Mouse (Mus musculus): Measurements from ENCODE around the gene Gm49425. TPM values are rescaled to one million over a fixed set of nuclear protein-coding genes. Genes with fewer than 3 reads are reported as not detected.
A peak's percentile ranks its signal among the peaks of the same experiment; 100 is the strongest.

Gene Gm49425
- total RNA-seq, 4 experiments from 2014 or later = not detected

DNA sequence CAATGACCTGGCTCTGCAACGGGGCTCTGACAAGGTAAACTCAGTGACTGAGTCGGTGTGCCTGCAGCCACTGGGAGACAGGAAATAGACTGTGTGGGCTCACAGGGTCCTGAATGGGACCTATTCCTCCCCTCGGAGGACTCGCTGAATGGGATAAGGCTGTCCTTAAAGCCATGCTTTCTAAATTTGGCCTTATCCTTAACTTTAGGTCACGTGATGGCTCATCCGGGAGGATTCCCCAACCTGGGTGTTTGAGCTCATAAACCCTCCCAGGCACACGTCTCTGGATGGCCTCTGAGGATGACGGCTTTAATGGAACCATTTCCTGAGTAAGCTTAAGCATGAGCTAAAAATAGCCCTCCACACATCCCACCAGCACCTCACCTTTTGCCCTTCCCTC, 24.3 kb downstream of the Gm49425 start:
- DNase-seq (ENCODE audit: low spot score in 2 of 2) = no peak

DNA sequence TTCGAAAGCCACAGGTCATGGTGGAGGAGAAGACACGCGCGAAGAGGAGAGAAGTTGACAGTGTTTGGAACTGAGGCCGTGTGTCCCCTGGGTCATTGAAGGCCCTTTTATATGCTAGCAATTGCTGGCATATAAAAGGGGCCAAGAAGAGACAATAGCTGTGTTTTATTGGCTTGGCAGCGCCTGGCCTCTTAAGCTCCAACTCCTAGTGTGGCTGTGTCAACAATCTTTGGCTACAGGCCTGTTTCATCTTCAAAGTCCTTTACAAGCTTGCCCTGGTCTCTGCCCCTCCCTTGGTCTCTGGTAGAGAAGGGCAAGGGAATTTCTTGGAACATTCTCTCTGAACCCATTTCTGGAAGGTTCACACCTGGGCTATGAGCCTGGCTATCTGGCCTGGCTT, 25.6 kb downstream of the Gm49425 start, which contains the start of gene Krt83:
Gene Krt83 (minus strand): TSS at position 82 of the 400 bp plus-strand sequence.
- no peak for DNase-seq (ENCODE audit: low spot score in 2 of 2)

DNA sequence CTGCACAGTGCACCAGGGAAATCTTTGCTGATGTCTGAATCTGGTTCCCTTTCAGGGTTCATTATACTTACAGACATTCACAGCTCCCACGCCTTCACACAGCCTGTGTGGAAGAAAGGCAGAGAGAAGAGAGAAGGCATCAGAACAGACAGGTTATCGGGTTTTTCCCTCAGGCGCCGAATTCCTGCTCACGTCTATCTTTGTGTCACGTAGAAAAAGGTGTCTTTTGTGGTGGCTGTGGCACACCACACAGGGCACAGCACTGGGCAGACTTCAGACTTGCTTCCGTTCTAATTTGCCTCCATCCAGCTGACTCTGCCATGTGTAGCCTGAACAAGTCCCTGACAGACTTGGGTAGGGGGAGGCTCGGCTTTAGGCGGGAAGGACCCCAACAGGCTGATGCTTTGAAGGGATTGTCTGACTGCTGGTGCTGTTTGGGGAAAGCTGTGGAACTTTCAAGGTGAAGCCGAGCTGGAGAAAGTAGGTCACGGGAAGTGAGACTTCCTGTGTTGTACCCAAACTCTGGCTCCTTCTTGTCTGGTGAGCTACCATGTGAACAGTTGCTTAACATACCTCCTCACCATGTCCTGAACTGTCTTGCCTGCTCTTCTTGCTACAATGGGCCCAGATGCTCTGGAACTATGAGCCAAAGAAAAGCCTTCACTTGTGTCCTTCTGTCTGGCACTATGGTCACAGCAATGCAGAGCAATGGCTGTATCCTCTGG, 31.0 kb downstream of the Gm49425 start:
- DNase-seq (ENCODE audit: low spot score in 2 of 2) = no peak

DNA sequence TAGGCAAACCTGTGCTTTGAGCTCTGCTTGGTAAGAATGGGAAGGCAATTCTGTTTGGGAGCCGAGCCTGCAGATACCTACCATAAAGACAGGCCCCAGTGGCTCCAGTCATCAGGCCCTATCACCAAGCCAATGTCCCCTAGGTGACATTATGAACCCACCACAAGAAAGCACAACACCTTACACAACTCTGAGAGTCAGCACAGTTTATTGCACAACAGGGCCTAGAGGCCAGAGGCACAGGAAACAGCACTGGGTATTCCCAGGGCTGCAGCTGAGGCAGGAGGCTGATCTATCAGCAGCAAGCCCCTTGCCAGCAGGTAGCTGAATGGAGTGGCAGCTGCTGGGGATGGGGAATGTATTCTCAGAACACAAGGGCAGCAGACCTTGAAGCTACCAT, 32.1 kb downstream of the Gm49425 start:
- DNase-seq (ENCODE audit: low spot score in 2 of 2) = no peak

DNA sequence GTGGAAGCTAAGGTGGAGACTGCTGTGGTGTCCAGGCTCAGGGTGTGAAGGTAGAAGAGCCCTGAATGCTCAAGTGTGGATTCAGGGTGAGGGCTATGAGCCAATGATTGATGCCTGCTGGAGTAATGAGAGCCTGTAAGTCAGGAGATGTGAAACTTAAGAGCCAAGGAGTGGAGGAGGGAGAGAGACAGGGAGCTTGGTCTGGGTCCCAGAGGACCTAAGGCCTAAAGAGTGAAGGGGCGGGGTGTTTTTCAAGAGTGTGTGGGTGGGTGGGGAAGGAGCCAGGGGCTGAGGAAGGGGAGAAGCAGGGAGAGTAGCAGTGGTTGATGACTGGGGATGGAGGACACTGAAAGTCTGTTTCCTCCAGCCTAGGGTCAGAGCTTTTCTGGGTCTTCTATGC, 33.4 kb downstream of the Gm49425 start:
- no peak for DNase-seq (ENCODE audit: low spot score in 2 of 2)

DNA sequence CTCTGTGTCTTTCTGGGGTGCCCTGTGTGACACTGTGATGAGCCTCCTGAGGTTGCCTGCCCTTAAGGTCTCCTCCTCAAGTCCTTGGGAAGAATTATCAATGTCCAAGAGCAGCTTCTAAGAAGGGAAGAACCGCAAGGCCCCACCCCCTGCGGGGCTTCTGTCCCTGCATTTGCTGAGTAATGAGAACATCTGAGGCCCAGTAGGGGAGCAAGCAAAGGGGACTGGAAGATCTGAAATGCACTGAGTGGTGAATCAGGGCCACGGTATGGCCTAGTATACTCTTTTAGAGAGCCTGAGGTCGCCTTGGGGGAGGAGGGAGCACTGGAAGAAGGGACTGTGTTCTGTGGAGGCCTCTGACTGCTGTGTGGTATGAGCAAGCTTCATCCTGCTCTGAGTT, 35.0 kb downstream of the Gm49425 start:
- no peak for DNase-seq (ENCODE audit: low spot score in 2 of 2)

DNA sequence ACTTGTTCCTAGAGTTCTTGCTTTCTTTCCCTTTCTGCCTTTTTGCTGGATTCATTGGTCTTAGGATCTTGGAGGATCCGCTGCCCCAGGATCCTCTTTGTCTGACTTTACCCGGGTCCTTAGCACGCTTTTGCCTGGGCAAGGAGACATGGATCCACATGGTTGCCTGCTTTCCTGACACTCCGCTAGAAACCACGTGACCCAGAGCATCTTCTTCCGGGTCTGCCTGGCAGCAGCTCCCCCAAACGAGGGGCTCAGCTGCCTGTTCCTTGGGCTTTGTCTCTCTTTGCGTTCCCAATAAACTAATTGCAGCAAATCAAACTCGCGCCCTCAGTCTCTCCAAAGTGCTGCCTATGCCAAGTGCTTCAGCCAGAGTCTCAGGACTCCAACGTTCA, 37.4 kb downstream of the Gm49425 start:
- DNase-seq (ENCODE audit: low spot score in 2 of 2) = no peak

DNA sequence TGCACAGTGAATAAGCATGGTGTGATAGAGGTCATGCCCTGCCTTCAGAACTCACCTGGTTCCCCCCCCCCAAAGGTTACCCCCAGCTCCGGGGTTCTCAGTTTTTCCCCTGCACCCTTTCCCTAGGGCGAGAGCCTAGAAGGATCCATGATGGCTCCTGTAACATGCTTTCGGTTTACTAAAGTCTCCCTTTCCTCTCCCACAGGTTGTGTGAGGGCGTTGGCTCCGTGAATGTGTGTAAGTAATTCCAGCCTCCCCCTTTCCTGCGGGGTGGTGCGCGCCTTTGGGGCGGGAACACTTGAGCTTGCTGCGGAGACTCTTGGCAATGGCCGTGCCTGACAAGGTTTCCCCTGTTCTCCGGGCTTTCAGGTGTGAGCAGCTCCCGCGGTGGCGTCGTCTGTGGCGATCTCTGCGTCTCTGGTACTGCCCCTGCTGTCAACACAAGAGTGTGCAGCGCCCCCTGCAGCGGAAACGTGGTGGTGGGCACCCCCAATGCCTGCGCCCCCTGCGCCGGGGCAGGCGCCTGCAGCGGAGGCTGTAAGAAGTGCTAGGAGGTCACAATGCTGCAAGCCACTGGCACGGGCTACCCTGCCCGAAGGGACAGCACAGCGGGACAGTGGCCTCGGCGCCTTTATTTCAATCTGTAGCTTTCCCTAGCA, 37.9 kb downstream of the Gm49425 start:
- DNase-seq (ENCODE audit: low spot score in 2 of 2) = peak in 1 of 2 experiments; percentile 33

DNA sequence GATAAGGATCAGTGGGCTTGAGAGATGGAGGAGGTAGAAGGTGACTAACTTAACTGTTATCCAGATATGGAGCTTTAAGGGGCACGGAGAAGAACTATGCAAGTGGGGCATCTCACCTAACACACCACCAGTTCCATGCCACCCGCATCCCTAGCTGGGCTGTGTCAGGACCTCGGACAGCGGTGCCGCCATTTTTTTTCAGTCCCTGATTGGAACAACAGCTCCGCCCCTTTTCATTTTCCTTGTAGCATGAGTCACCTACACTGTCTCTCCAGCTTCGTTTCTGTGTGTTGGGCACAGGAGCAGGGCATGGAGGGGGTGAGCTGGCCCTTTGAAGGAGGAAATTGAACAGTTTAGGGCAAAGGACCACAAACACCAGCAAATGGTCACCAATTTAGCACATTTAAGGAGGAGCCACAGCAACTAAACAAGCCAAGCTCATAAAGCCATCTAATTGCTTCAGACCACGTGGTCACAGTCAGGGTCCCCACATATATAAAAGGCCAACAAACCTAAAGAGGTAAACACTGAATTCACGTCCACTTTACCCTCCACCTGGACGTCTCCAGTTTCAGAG, 44.0 kb downstream of the Gm49425 start, which contains the start of gene Krt86:
Gene Krt86 (plus strand): TSS at position 527 of the 577 bp plus-strand sequence.
- DNase-seq (ENCODE audit: low spot score in 2 of 2) = no peak

DNA sequence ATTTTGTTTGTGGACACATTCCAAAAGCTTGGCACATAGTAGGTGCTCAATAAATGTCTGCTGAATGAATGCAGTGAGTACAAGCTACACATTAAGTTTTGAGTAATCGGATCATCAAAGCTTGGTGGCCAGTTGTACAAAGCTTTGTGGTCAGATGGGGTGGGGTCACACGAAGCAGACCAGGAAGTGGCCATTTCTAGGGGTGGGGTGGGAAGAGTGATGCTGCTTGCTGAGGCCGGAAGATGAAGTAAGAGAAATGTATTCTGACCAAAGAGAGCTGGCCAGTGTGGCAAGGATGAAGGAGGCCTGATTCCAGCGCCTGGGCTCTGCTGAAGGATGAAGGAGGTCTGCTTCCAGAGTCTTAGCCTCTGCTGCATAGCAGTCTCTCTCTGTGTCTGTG, 48.0 kb downstream of the Gm49425 start:
- DNase-seq (ENCODE audit: low spot score in 2 of 2) = no peak

Small RNA genes within 50 kb of the gene (microRNA-seq; reads per million reads assigned to microRNA genes)
- not detected for gene Gm44393

Other genes with a start within 250 kb of the Gm49425 start
- 10 to 100 TPM; 28.6 to 35.4 (median 31.8) TPM for gene Atg101, start 233.0 kb downstream of the Gm49425 start, total RNA-seq (2022)
- gene 6030408B16Rik, start 224.0 kb downstream of the Gm49425 start, total RNA-seq (2022) = not detected
- 1 to 10 TPM; 1.1 to 3.4 (median 2.5) TPM for gene Krt80, start 147.1 kb downstream of the Gm49425 start, total RNA-seq (2022)
- not detected for gene Krt7, start 106.2 kb downstream of the Gm49425 start, total RNA-seq (2022)
- not detected for gene Krt87, start 78.5 kb downstream of the Gm49425 start, total RNA-seq (2022)
- not detected for gene Krt88, start 69.5 kb downstream of the Gm49425 start, total RNA-seq (2022)
- gene Krt81, start 53.5 kb downstream of the Gm49425 start, total RNA-seq (2022) = not detected
- gene Krt86, start 43.8 kb downstream of the Gm49425 start, total RNA-seq (2022) = not detected
- gene Krt83, start 25.7 kb downstream of the Gm49425 start, total RNA-seq (2022) = not detected
- gene Krt84, start 15.6 kb upstream of the Gm49425 start, total RNA-seq (2022) = not detected
- not detected for gene Krt82, start 33.4 kb upstream of the Gm49425 start, total RNA-seq (2022)
- not detected for gene Krt90, start 45.7 kb upstream of the Gm49425 start, total RNA-seq (2022)
- not detected for gene Krt75, start 56.6 kb upstream of the Gm49425 start, total RNA-seq (2022)
- not detected for gene Gm5414, start 110.9 kb upstream of the Gm49425 start, total RNA-seq (2022)
- not detected for gene Gm5478, start 130.1 kb upstream of the Gm49425 start, total RNA-seq (2022)
- not detected for gene Krt6b, start 163.0 kb upstream of the Gm49425 start, total RNA-seq (2022)
- gene Krt6a, start 177.0 kb upstream of the Gm49425 start, total RNA-seq (2022) = not detected
- gene Krt5, start 195.6 kb upstream of the Gm49425 start, total RNA-seq (2022) = not detected
- gene Krt71, start 225.8 kb upstream of the Gm49425 start, total RNA-seq (2022) = not detected

Measured in gastrocnemius, adult 8-10 months (tissue).